32 mouse cellular contexts compared by ENCODE assay signal in genomic region chr10:116515590-116515989, GRCm38 (mm10). TPM values are rescaled to one million over a fixed set of nuclear protein-coding genes. Genes with fewer than 3 reads are reported as not detected.
"Had no signal": no experiment of that assay in that cellular context is flagged by ENCODE, and none has a peak within 500 bp of the region (broad histone marks: within the 10 kb centered on the region; RNA-seq: fewer than 3 reads in every experiment).

No protein-coding gene starts in this region.

- H3K27ac ChIP-seq: heart, embryonic 10.5 days; heart, embryonic 13.5 days; heart, embryonic 15.5 days; hindbrain, embryonic 10.5 days; hindbrain, embryonic 12.5 days; hindbrain, embryonic 13.5 days; hindbrain, embryonic 14.5 days; hindbrain, embryonic 15.5 days; hindbrain, postnatal 0 days; intestine, embryonic 15.5 days; kidney, embryonic 15.5 days; kidney, postnatal 0 days; layer of hippocampus, adult 2 months had no signal

- H3K4me2 ChIP-seq: heart, embryonic 11.5 days; heart, embryonic 12.5 days; heart, embryonic 13.5 days; heart, embryonic 15.5 days; hindbrain, embryonic 12.5 days; hindbrain, embryonic 13.5 days; hindbrain, embryonic 14.5 days; hindbrain, embryonic 15.5 days; intestine, embryonic 15.5 days; kidney, embryonic 15.5 days had no signal

- H3K36me3 ChIP-seq: heart, embryonic 10.5 days; heart, embryonic 12.5 days; hindbrain, embryonic 12.5 days; hindbrain, embryonic 13.5 days; hindbrain, embryonic 15.5 days; intestine, embryonic 15.5 days; kidney, embryonic 15.5 days had no signal

- DNase-seq: heart, postnatal 10 days; heart, postnatal 14 days; heart, postnatal 36 days; heart, postnatal 4 days; kidney, adult 11 months; kidney, adult 18-20 months; kidney, adult 2 months; kidney, adult 8-10 months; kidney, adult 9 months; kidney, postnatal 10 days; kidney, postnatal 14 days; kidney, postnatal 25 days; kidney, postnatal 36 days; kidney, postnatal 4 days; layer of hippocampus, adult 9-11 months; layer of hippocampus, postnatal 36 days had no signal

- H3K9ac ChIP-seq: heart, embryonic 12.5 days; heart, embryonic 13.5 days; heart, embryonic 15.5 days; hindbrain, embryonic 12.5 days; hindbrain, embryonic 13.5 days; hindbrain, embryonic 14.5 days; hindbrain, embryonic 15.5 days; intestine, embryonic 15.5 days; kidney, embryonic 15.5 days had no signal

- H3K4me3 ChIP-seq: heart, embryonic 10.5 days; heart, embryonic 12.5 days; heart, embryonic 13.5 days; heart, embryonic 15.5 days; hindbrain, embryonic 10.5 days; hindbrain, embryonic 12.5 days; hindbrain, embryonic 13.5 days; hindbrain, embryonic 15.5 days; intestine, embryonic 15.5 days; kidney, embryonic 15.5 days; layer of hippocampus, adult 2 months had no signal

- H3K4me1 ChIP-seq: heart, embryonic 10.5 days; heart, embryonic 12.5 days; heart, embryonic 13.5 days; heart, embryonic 15.5 days; intestine, embryonic 15.5 days; kidney, embryonic 15.5 days had no signal

- H3K9me3 ChIP-seq: heart, embryonic 10.5 days; heart, embryonic 12.5 days; heart, embryonic 13.5 days; heart, embryonic 15.5 days; hindbrain, embryonic 10.5 days; hindbrain, embryonic 12.5 days; hindbrain, embryonic 13.5 days; hindbrain, embryonic 15.5 days; intestine, embryonic 15.5 days; kidney, embryonic 15.5 days had no signal

- H3K27me3 ChIP-seq: heart, embryonic 12.5 days; heart, embryonic 13.5 days; heart, embryonic 15.5 days; hindbrain, embryonic 12.5 days; hindbrain, embryonic 13.5 days; hindbrain, embryonic 15.5 days; intestine, embryonic 15.5 days; kidney, embryonic 15.5 days had no signal

RNA-seq across cellular contexts. Expression of gene Kcnmb4, which starts 41.9 kb away (rescaled TPM):
- total RNA-seq: hematopoietic stem cell, adult 5-6 weeks had no signal
